Mouse (Mus musculus) E14TG2a.4 (cell line): ENCODE measurements around the gene St3gal3.

ENCODE experiments used
- CTCF ChIP-seq: conservative IDR thresholded peaks from 2 replicates; pipeline ENCODE4 v1.5.1; 2014; ENCODE audit warnings: low read length
- NANOG ChIP-seq: IDR thresholded peaks from 2 replicates; pipeline ENCODE4 v1.6.1; 2014; ENCODE audit warnings: borderline replicate concordance, low read length, mixed read lengths

DNA sequence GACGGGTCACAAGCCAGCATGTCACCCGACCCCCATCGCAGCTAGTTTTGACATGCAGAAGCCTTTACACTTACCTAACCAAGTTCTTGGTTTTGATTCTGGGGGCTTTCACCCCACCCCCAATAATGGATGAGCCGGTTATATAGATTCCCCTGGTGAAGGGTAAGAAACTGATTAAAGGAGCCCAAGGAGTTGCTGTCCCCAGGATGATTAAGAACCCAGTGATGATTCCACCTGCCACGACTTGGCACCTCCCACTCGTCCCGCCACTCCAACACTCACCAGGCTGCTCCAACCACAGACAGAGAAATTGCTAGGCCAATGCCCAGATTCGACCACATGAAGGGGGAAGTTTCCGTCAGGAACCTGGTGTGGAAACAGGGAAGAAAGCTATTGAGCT, 248.7 kb downstream of the St3gal3 start:
- TF ChIP-seq CTCF: no peak
- TF ChIP-seq NANOG: no peak
